Mouse (Mus musculus) adrenal gland, postnatal 0 days (tissue): ENCODE data around the gene Klrc1. TPM values are rescaled to one million over a fixed set of nuclear protein-coding genes. Genes with fewer than 3 reads are reported as not detected.

Source experiments
- microRNA-seq: library from miRNA; unstranded; fragments of <30 nt; microRNA quantifications from one replicate; pipeline ENCODE4, GENCODE M21; 2016; ENCODE audit warnings: borderline replicate concordance; ENCODE audit not compliant: insufficient number of aligned reads
- polyA plus RNA-seq: library from polyadenylated mRNA; unstranded; fragments of >200 nt; fragmentation: Nextera tagmentation; extraction: Ambion mirVana; gene quantifications from 2 replicates; pipeline ENCODE4 v1.2.1, GENCODE M21; 2015

Gene Klrc1
- polyA plus RNA-seq: 0.44 and 0.85 TPM in 2 replicates

DNA sequence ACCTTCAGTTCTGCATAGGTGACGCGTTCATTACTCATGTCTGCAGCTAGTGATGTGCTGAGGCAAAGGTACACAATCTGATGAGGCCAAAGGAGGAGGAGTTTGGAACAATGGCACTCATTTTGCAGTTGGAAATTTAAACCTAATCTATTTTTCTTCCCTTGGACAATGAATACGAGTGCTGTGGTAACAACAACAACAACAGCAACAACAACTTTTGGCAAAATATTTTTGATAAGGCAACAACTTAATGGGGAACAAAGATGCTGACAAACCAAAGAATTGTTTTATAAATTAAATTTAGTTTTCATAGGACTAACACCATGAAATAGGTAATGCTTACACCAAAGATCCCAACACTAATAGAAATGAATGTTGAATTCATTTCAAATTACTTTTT, at the start of gene Klrc1:
Klrc1 (minus strand) TSS at position 101 of the 400 bp plus-strand sequence.

DNA sequence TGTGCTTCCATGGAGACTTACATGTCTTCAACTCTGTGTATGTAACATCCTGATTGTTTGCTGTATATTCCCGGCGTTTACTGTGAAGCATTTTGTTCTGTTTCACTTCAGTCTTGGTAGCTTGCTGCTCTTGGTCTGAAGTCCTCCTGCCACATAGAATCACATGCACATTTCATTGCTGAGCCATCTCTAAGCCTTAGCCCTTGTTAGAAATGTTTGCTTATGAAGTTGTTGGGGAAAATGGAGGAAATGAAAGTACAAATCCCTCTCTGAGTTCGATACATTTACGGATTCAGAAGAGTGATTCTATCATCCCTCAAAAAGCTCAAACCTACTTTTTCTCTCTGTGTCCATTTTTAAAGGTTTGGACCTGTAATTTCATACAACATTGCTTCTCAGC, 38.3 kb upstream of the Klrc1 start, which contains the start of gene Klri1:
Klri1 (minus strand) TSS at position 101 of the 400 bp plus-strand sequence.

DNA sequence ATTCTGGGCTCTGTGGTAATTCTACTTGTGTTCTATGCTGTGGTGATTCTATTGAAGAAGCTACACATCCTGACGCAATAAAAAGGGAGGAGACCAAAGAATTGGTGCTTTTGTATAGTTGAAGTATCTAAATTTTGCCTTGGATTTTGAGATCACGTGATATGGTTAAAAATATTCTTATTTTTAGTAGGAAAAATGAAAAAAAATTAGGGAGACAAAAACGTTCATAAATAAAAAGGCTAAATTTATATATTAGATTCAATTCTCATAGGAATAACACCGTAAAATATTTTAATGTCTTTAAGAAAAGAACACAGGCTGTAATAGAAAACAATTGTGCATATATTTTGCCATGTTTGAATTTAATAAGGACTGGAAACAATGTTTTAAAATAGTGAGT, 18.2 kb downstream of the Klrc1 start, which contains the start of gene Klrc2:
Klrc2 (minus strand) TSS at position 101 of the 400 bp plus-strand sequence.

DNA sequence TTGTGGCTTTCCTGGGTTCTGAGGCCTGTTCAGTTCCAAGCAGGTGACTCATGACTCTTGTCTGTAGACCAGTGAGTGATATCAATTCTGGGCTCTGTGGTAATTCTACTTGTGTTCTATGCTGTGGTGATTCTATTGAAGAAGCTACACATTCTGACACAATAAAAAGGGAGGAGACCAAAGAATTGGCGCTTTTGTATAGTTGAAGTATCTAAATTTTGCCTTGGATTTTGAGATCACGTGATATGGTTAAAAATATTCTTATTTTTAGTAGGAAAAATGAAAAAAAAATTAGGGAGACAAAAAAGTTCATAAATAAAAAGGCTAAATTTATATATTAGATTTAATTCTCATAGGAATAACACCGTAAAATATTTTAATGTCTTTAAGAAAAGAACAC, 35.5 kb downstream of the Klrc1 start, which contains the start of gene Klrc3:
Klrc3 (minus strand) TSS at position 101 of the 400 bp plus-strand sequence.

GRCm38 (mm10) chr6:129623735-129624134, 55.0 kb downstream of the Klrc1 start, which contains the start of gene Klrk1:
Gene Klrk1 (minus strand): TSS chr6:129623864.

Small RNA genes lying within 50 kb of the gene (microRNA-seq; reads per million reads assigned to microRNA genes)
- gene Mir680-1: not detected

Other genes starting within 250 kb of the Klrc1 start
- 7.5 and 9.7 TPM in 2 replicates for gene Clec1a, start 227.0 kb downstream of the Klrc1 start, polyA plus RNA-seq
- gene Olr1, start 171.8 kb downstream of the Klrc1 start, polyA plus RNA-seq: 0.17 TPM in 1 of 2 replicates, not detected in the other
- 0.74 and 1.8 TPM in 2 replicates for gene Tmem52b, start 166.4 kb downstream of the Klrc1 start, polyA plus RNA-seq
- gene Gabarapl1, start 145.8 kb downstream of the Klrc1 start, polyA plus RNA-seq: 103 and 115 TPM in 2 replicates
- not detected in 2 replicates for gene Klre1, start 101.1 kb downstream of the Klrc1 start, polyA plus RNA-seq
- gene Klrd1, start 87.2 kb downstream of the Klrc1 start, polyA plus RNA-seq: 1.2 and 3.5 TPM in 2 replicates
- 0.22 and 0.57 TPM in 2 replicates for gene Klrk1, start 55.1 kb downstream of the Klrc1 start, polyA plus RNA-seq
- gene Klrc3, start 35.6 kb downstream of the Klrc1 start, polyA plus RNA-seq: not detected in 2 replicates
- 0.06 and 0.17 TPM in 2 replicates for gene Klrc2, start 18.3 kb downstream of the Klrc1 start, polyA plus RNA-seq
- not detected in 2 replicates for gene Klri1, start 38.2 kb upstream of the Klrc1 start, polyA plus RNA-seq
- 0.13 TPM in 1 of 2 replicates, not detected in the other for gene Klri2, start 61.5 kb upstream of the Klrc1 start, polyA plus RNA-seq
- not detected in 2 replicates for gene Gm156, start 105.3 kb upstream of the Klrc1 start, polyA plus RNA-seq
- not detected in 2 replicates for gene Gm17631, start 183.7 kb upstream of the Klrc1 start, polyA plus RNA-seq
- gene Klra17, start 197.7 kb upstream of the Klrc1 start, polyA plus RNA-seq: 0.15 TPM in 1 of 2 replicates, not detected in the other
- gene Klra5, start 238.7 kb upstream of the Klrc1 start, polyA plus RNA-seq: 0.39 TPM in 1 of 2 replicates, not detected in the other